Mouse (Mus musculus): ENCODE measurements around the gene Vars2. TPM values are rescaled to one million over a fixed set of nuclear protein-coding genes. Genes with fewer than 3 reads are reported as not detected.

The Vars2 gene
- 11.1 and 16.2 TPM in 2 replicates for polyA plus RNA-seq (2015; fragmentation: Nextera tagmentation; extraction: Ambion mirVana)

DNA sequence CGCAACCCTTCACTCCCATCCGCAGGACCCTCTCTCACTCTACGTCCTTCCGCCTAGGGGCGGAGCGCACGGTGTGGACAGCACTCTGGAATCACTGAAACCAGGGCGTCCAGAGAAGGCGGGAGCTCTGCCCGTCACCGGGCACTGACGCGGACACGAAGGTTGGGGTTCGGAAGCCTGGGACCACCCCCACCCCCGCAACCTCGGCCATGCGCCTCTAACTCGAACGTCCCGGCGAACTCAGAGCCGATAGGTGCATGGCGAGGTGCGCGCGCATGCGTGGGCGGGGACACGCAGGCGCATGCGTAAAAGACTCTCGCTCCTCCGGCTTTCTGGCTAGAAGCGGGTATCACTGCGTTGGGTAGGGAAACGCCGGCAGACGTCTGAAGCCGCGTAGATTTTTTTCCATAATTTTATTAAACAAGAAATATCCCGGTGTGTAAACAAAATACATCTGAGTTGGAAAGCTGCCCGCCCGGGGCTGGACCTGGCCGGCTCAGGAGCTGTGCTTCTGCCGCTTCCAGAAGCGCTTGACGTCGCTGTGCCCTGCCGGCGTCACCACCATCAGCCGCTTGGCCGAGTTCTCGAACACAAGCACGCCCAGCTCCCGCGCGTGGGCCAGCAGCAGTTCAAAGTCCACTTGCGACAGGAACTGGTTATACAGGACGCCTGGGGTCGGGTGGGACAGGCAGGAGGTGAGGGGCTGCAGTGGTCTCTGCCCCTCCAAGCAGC lies at the start of gene Vars2:
Gene Vars2, minus strand, starts transcription at position 259 of the 732 bp plus-strand sequence.
- Histone ChIP-seq H3K36me3 (peaks cover 19% of the 10 kb centered on the region), H3K27ac (peak within 1 kb of the TSS; percentile 77), H3K9me3 (replicated peaks) (no peaks in the 10 kb centered on the region), H3K4me2 (peak within 1 kb of the TSS; percentile 94), H3K27me3 (no peaks in the 10 kb centered on the region), H3K4me3 (peak within 1 kb of the TSS; percentile 74), H3K9ac (peak within 1 kb of the TSS; percentile 81), H3K4me1 (replicated peaks) (peaks cover 20% of the 10 kb centered on the region)
- ATAC-seq (replicated peaks; ENCODE audit: insufficient number of reproducible peaks, insufficient read depth, low FRiP score, low read depth), result peak; percentile 78
- WGBS, result under 1% methylated on average over 61 of the region's 61 CpGs

- Histone ChIP-seq H3K9me3 (replicated peaks) (no peaks in the 10 kb centered on the region), H3K27me3 (no peaks in the 10 kb centered on the region), H3K27ac (no peak overlapping the region), H3K4me1 (replicated peaks) (peaks cover 31% of the 10 kb centered on the region), H3K9ac (no peak overlapping the region), H3K36me3 (no peaks in the 10 kb centered on the region), H3K4me2 (no peak overlapping the region), H3K4me3 (no peak overlapping the region)
- WGBS, result 76% methylated on average over 6 of the region's 6 CpGs
- ATAC-seq (replicated peaks; ENCODE audit: insufficient number of reproducible peaks, insufficient read depth, low FRiP score, low read depth), result no peak
Measured at GRCm38 (mm10) chr17:35717080-35717479, 49.7 kb upstream of the Vars2 start.

DNA sequence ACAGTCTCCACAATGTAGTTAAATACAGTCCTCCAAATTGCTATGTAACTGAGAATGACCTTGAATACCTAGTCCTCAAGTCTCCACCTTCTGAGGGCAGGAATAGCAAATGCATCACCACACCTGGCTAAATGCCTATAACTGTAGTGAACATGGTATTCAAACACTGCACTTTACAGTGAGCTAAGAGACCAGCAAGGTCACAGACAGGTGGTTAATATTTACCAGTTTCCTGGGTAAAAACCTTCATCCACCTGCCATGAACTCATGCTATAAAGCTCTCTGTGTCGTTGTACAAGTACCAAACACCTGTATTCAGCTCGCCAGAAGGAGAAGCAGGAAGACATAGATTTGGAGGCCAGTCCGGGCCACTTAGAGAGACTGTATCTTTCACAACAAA lies 48.7 kb upstream of the Vars2 start:
- H3K27ac ChIP-seq, result no peak overlapping the region
- WGBS, result 91% methylated on average over 3 of the region's 3 CpGs
- H3K4me1 ChIP-seq (replicated peaks), result peaks cover 25% of the 10 kb centered on the region
- no peak overlapping the region for H3K4me2 ChIP-seq
- no peak for ATAC-seq (replicated peaks; ENCODE audit: insufficient number of reproducible peaks, insufficient read depth, low FRiP score, low read depth)
- H3K27me3 ChIP-seq, result no peaks in the 10 kb centered on the region
- H3K4me3 ChIP-seq, result no peak overlapping the region
- no peaks in the 10 kb centered on the region for H3K36me3 ChIP-seq
- no peak overlapping the region for H3K9ac ChIP-seq
- no peaks in the 10 kb centered on the region for H3K9me3 ChIP-seq (replicated peaks)

DNA sequence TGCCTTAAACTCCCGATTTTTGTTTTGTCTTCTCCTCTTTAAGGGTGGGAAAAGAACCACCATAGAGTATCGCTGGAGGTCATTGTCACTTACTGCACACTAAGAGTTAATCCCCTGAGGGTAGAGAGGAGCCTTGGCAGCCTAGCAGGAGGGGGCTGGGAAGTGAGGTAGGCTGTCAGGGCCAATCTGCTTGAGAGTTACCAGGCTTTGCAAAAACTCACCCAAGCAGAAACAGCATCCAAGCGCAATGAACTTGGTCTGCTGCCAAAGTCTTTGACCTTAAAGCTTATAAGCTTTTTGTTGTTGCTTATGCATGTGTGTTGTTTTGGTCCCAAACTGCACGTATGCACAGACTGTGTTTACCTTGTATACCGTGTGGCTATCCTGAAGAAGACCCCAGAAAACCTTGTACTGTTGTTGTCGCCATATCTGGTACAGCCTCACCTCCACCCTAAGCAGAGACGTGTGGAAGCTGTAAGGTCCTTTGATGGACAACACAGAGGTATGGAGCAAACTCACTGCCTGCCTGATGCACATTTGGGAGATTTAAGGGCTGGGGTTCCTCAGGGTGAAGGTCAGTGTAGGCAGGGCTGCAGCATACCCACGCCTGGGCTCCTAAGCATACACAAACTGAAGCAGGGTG lies 43.4 kb upstream of the Vars2 start:
- Histone ChIP-seq H3K4me2 (no peak overlapping the region), H3K27ac (peak overlapping the region; percentile 82)
- ATAC-seq (replicated peaks; ENCODE audit: insufficient number of reproducible peaks, insufficient read depth, low FRiP score, low read depth), result peak; percentile 82

DNA sequence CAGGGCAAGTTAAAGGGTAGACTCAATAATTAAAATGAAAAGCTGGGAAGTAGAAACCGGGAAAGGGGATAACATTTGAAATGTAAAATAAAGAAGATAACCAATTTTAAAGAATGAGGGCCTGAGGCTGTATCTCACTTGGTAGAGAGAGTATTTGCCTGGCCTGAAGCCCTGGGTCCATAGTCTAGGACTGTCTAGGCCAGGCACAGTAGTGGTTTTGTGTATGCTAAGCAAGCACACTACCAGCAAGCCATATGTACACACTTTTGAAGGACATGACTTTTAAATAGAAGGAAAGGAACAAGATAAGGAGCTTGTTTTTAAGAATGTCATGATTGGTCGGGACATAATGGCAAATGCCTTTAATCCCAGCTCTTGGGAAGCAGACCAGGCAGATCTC lies 41.2 kb upstream of the Vars2 start:
- Histone ChIP-seq H3K36me3 (no peaks in the 10 kb centered on the region), H3K27me3 (no peaks in the 10 kb centered on the region), H3K9ac (no peak overlapping the region), H3K4me1 (replicated peaks) (peaks cover 62% of the 10 kb centered on the region), H3K27ac (peak overlapping the region; percentile 56), H3K9me3 (replicated peaks) (no peaks in the 10 kb centered on the region), H3K4me2 (no peak overlapping the region), H3K4me3 (no peak overlapping the region)
- ATAC-seq (replicated peaks; ENCODE audit: insufficient number of reproducible peaks, insufficient read depth, low FRiP score, low read depth), result no peak
- 45% methylated on average over 2 of the region's 2 CpGs for WGBS

More for the DNA sequence above, 43.4 kb upstream of the Vars2 start:
- Histone ChIP-seq H3K36me3 (no peaks in the 10 kb centered on the region), H3K27me3 (no peaks in the 10 kb centered on the region), H3K4me3 (no peak overlapping the region), H3K9ac (no peak overlapping the region), H3K4me1 (replicated peaks) (peaks cover 40% of the 10 kb centered on the region), H3K9me3 (replicated peaks) (no peaks in the 10 kb centered on the region)
- WGBS, result 29% methylated on average over 8 of the region's 8 CpGs

GRCm38 (mm10) chr17:35707929-35708328 lies 40.5 kb upstream of the Vars2 start:
- peaks cover 66% of the 10 kb centered on the region for H3K4me1 ChIP-seq (replicated peaks)
- no peak overlapping the region for H3K4me2 ChIP-seq
- WGBS, result 65% methylated on average over 7 of the region's 7 CpGs
- no peaks in the 10 kb centered on the region for H3K36me3 ChIP-seq
- no peaks in the 10 kb centered on the region for H3K27me3 ChIP-seq
- no peak overlapping the region for H3K9ac ChIP-seq
- no peak for ATAC-seq (replicated peaks; ENCODE audit: insufficient number of reproducible peaks, insufficient read depth, low FRiP score, low read depth)
- peak overlapping the region; percentile 56 for H3K27ac ChIP-seq
- no peak overlapping the region for H3K4me3 ChIP-seq
- no peaks in the 10 kb centered on the region for H3K9me3 ChIP-seq (replicated peaks)

- H3K4me2 ChIP-seq, result no peak overlapping the region
Measured at GRCm38 (mm10) chr17:35705836-35706235, 38.4 kb upstream of the Vars2 start.

DNA sequence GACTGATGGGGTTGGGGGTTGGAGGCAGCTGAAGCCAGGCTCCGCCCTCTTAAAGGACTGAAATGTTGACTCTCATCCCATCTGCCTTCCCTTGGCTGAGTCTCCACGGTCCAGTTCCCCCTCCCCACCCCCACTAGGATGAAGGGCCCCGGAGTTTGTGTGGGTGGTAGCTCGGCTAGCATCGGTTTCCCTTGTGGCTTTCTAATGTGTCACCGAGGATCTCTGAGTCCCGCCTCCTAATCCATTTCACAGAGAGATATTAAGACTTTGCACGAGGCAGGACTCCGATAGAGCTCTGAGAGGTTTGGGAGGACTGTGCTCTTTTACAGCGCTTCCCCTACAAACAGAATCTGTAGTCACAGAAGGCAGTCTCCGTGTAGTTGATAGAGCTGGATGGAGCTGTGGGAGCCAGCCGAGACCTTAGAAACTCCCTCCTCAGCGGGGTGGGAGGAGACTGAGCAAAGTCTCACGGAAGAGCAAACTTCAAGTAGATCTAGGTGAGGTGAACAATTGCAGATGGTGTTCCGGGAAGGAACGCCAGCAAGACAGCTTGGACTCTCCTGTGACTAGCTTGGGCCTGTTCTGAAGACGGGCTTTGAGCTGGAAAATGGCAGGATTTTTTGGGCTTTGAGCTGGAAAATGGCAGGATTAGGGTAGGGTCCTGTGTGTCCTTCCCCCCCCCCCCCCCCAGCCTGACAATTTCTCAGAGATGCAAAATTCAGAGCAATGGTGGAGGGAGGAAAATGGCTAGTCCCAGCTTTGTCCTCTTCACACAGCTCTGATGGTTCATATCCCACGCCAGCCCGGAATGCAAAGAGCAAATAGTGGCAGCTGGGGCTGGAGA lies 37.5 kb upstream of the Vars2 start, which contains the start of gene Ddr1:
Gene Ddr1, minus strand, starts transcription at position 1 of the 844 bp plus-strand sequence.
- no peak for ATAC-seq (replicated peaks; ENCODE audit: insufficient number of reproducible peaks, insufficient read depth, low FRiP score, low read depth)
- Histone ChIP-seq H3K36me3 (no peaks in the 10 kb centered on the region), H3K9me3 (replicated peaks) (no peaks in the 10 kb centered on the region), H3K27me3 (no peaks in the 10 kb centered on the region), H3K4me3 (peak within 1 kb of the TSS; percentile 51), H3K9ac (peak within 1 kb of the TSS; percentile 61), H3K27ac (peak within 1 kb of the TSS; percentile 89), H3K4me1 (replicated peaks) (peaks cover 56% of the 10 kb centered on the region), H3K4me2 (peak within 1 kb of the TSS; percentile 71)
- 11% methylated on average over 19 of the region's 19 CpGs for WGBS

More at GRCm38 (mm10) chr17:35705836-35706235, 38.4 kb upstream of the Vars2 start:
- no peaks in the 10 kb centered on the region for H3K27me3 ChIP-seq
- H3K36me3 ChIP-seq, result no peaks in the 10 kb centered on the region
- H3K9me3 ChIP-seq (replicated peaks), result no peaks in the 10 kb centered on the region
- no peak overlapping the region for H3K9ac ChIP-seq
- ATAC-seq (replicated peaks; ENCODE audit: insufficient number of reproducible peaks, insufficient read depth, low FRiP score, low read depth), result no peak
- WGBS, result 11% methylated on average over 4 of the region's 4 CpGs
- H3K27ac ChIP-seq, result peak overlapping the region; percentile 89
- H3K4me3 ChIP-seq, result no peak overlapping the region
- peaks cover 65% of the 10 kb centered on the region for H3K4me1 ChIP-seq (replicated peaks)

- Histone ChIP-seq H3K4me1 (replicated peaks) (peaks cover 62% of the 10 kb centered on the region), H3K4me2 (peak overlapping the region; percentile 71), H3K27me3 (no peaks in the 10 kb centered on the region), H3K4me3 (peak overlapping the region; percentile 51), H3K36me3 (no peaks in the 10 kb centered on the region), H3K27ac (peak overlapping the region; percentile 89), H3K9me3 (replicated peaks) (no peaks in the 10 kb centered on the region), H3K9ac (peak overlapping the region; percentile 61)
- 4% methylated on average over 14 of the region's 14 CpGs for WGBS
- no peak for ATAC-seq (replicated peaks; ENCODE audit: insufficient number of reproducible peaks, insufficient read depth, low FRiP score, low read depth)
Measured at GRCm38 (mm10) chr17:35703751-35704271, 36.4 kb upstream of the Vars2 start.

DNA sequence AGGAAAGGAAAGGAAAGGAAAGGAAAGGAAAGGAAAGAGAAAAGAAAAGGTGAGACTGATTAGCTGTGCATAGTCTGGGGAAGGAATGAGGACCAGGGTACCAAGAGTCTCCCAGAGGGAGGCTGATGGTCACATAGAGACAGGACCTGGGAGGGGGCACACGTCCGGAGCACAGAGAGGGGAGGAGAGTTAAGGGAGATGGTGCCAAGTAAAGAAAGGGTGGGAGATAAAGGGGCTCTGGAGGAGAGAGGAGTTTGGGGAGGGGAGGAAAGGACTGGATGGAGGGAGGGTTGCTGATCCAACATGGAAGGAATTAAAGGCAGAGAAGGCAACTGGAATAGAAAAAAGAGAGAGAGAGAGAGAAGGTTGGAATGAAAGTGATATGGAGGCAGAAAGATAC lies 35.7 kb upstream of the Vars2 start:
- Histone ChIP-seq H3K36me3 (no peaks in the 10 kb centered on the region), H3K9ac (no peak overlapping the region), H3K4me3 (peak overlapping the region; percentile 66), H3K4me2 (peak overlapping the region; percentile 76), H3K27ac (peak overlapping the region; percentile 96), H3K27me3 (no peaks in the 10 kb centered on the region), H3K9me3 (replicated peaks) (no peaks in the 10 kb centered on the region), H3K4me1 (replicated peaks) (peaks cover 62% of the 10 kb centered on the region)
- WGBS, result 6% methylated on average over 2 of the region's 2 CpGs
- ATAC-seq (replicated peaks; ENCODE audit: insufficient number of reproducible peaks, insufficient read depth, low FRiP score, low read depth), result no peak

- Histone ChIP-seq H3K27me3 (no peaks in the 10 kb centered on the region), H3K4me1 (replicated peaks) (peaks cover 64% of the 10 kb centered on the region), H3K9me3 (replicated peaks) (no peaks in the 10 kb centered on the region), H3K27ac (peak overlapping the region; percentile 96), H3K4me2 (peak overlapping the region; percentile 76), H3K4me3 (peak overlapping the region; percentile 66), H3K36me3 (no peaks in the 10 kb centered on the region), H3K9ac (peak overlapping the region; percentile 76)
- no peak for ATAC-seq (replicated peaks; ENCODE audit: insufficient number of reproducible peaks, insufficient read depth, low FRiP score, low read depth)
- whole genome bisulfite sequencing, result 12% methylated on average over 4 of the region's 4 CpGs
Measured at GRCm38 (mm10) chr17:35702605-35703004, 35.2 kb upstream of the Vars2 start.
